Mouse (Mus musculus) intestine, postnatal 0 days (tissue): ENCODE results near the gene Cd3d. TPM values are rescaled to one million over a fixed set of nuclear protein-coding genes. Genes with fewer than 3 reads are reported as not detected.
"Not testable (repeated sequence)": the region's sequence is repeated elsewhere in the genome, so short reads cannot be mapped to it uniquely, and the experiment has no call there.

Experiments
- ATAC-seq: fragments of 200-750 bp; cut with Nextera tagmentation; 2 replicates; pipeline ENCODE4 v1.8.0; 2017; ENCODE audit warnings: mild to moderate bottlenecking, moderate TSS enrichment, moderate library complexity
- H3K27ac ChIP-seq: fragments of 300-500 bp; sonication (generic); 2 replicates; pipeline ENCODE4 v1.5.1; 2014; ENCODE audit warnings: mild to moderate bottlenecking, low read depth, low read length, moderate library complexity
- H3K27me3 ChIP-seq: fragments of 300-500 bp; sonication (generic); replicated peaks from 2 replicates; pipeline ENCODE4 v1.6.1; 2014; ENCODE audit warnings: low read length, mixed read lengths; ENCODE audit not compliant: control insufficient read depth, insufficient read depth
- H3K36me3 ChIP-seq: fragments of 300-500 bp; sonication (generic); 2 replicates; pipeline ENCODE4 v1.6.1; 2014; ENCODE audit warnings: mild to moderate bottlenecking, moderate library complexity; ENCODE audit not compliant: control insufficient read depth, insufficient read depth
- H3K4me1 ChIP-seq: fragments of 300-500 bp; sonication (generic); replicated peaks from 2 replicates; pipeline ENCODE4 v1.6.1; 2014; ENCODE audit warnings: antibody characterized with exemption, low read length, mixed read lengths; ENCODE audit not compliant: control insufficient read depth, insufficient read depth
- H3K4me2 ChIP-seq: fragments of 300-500 bp; sonication (generic); replicated peaks from 2 replicates; pipeline ENCODE4 v1.6.1; 2014; ENCODE audit warnings: low read depth, mild to moderate bottlenecking, moderate library complexity
- H3K4me3 ChIP-seq: fragments of 300-500 bp; sonication (generic); 2 replicates; pipeline ENCODE4 v1.5.1; 2014; ENCODE audit warnings: low read depth, low read length
- H3K9ac ChIP-seq: fragments of 300-500 bp; sonication (generic); 2 replicates; pipeline ENCODE4 v1.6.1; 2014; ENCODE audit warnings: mild to moderate bottlenecking, low read depth, low read length
- H3K9me3 ChIP-seq: fragments of 300-500 bp; sonication (generic); 2 replicates; pipeline ENCODE4 v1.6.1; 2016; ENCODE audit warnings: mixed run types; ENCODE audit not compliant: control insufficient read depth
- CTCF ChIP-seq: sonication (generic); IDR thresholded peaks from 2 replicates; pipeline ENCODE4 v1.5.1; 2016; ENCODE audit warnings: low read depth, mild to moderate bottlenecking, control low read depth, antibody characterized with exemption, moderate library complexity
- whole genome bisulfite sequencing: fragments of 180-500 bp; shearing (Covaris S2); extraction: QIAGEN DNeasy Blood & Tissue Kit; methylation state at CpG from one replicate; pipeline ENCODE4 v1.1.7; 2014; 5-methylcytosine and 5-hydroxymethylcytosine counted together
- polyA plus RNA-seq: library from polyadenylated mRNA; unstranded; fragments of >200 nt; fragmentation: Nextera tagmentation; extraction: Ambion mirVana; gene quantifications from 2 replicates; pipeline ENCODE4 v1.2.1, GENCODE M21; 2015

Gene Cd3d
- polyA plus RNA-seq, 1 experiment from 2014 or later: 0.51 TPM

DNA sequence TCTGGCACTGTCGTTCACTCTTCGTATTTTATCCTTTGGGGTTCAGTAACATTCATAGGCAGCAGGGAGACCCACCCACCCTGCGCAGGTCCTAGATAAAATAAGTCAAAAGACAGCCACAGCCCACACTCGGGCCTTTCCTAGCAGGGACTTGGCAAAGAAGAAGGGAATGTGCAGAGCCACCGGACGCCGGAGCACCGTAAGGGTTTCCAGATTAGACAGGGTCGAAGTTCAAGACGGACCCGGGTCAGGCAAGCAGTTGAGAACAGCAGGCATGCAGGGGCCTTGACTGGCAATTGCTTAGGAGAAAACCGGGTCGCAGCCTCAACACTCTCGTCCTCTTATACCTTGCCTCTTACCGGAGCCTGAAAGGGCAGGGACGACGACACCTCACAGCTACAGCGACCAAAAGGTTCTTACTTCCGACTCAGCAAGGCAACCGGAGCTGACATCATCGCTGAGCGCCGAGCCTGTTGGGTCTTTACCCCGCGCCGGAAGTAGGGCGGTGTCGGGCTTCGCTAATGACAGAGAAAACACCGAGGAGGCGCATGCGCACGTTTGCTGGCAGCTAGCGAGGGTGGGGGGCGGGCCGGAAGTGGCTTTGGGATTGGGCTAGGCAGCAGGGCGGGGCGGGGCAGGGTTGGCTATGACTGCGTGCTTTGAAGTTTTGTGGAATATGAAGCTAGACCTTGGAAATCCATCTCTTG, 16.3 kb upstream of the Cd3d start, which contains the start of gene Ube4a:
Ube4a (minus strand) TSS at position 475 of the 707 bp plus-strand sequence.
- Histone ChIP-seq H3K4me1 (peaks cover 6% of the 10 kb centered on the region; the same call in 1 of the 2 replicates), H3K36me3 (peaks cover 13% of the 10 kb centered on the region), H3K4me3 (peak within 1 kb of the TSS; percentile 77), H3K9ac (peak within 1 kb of the TSS; percentile 81), H3K27me3 (0 out of 2 replicates have a peak, but pooled peaks cover 1% of the 10 kb centered on the region), H3K27ac (peak within 1 kb of the TSS; percentile 94), H3K9me3 (no peaks in the 10 kb centered on the region), H3K4me2 (peak within 1 kb of the TSS; percentile 76)
- WGBS: under 1% methylated on average over 39 of the region's 39 CpGs
- ATAC-seq: peak; percentile 96
- TF ChIP-seq CTCF: no peak

DNA sequence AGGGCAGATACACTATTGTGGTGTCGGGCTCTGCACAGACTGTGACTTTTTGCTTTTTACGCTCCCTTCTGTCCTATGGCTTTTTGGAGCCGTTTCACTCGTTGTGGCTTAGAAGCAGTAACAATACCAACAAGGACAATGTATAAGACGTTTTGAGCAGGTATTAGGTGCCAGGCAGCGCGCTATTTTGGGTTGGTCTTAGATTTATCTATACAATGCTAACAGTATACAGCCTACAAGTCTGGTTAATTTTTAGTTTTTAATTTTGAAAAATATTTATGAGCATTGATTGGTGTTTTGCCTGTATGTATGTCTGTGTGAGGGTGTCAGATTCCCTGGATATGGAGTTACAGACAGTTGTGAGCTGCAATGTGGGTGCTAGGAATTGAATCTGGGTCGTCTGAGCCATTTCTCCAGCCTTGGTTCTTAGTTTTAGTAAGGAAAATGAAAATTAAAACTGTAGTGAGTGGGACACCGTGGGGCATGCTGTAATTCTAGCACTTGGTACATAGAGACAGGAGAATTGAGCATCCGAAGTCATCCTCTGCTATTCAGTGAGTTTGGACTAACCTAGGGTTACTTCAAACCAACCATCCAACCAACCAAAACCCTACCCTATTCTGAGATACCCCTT, 15.6 kb upstream of the Cd3d start:
- Histone ChIP-seq H3K9ac (0 out of 2 replicates have a peak overlapping the region, but pooled peaks have one; percentile 38), H3K4me2 (peak overlapping the region; percentile 76), H3K9me3 (no peaks in the 10 kb centered on the region), H3K36me3 (peaks cover 13% of the 10 kb centered on the region), H3K4me1 (peaks cover 6% of the 10 kb centered on the region; the same call in 1 of the 2 replicates), H3K27ac (peak overlapping the region; percentile 94), H3K4me3 (peak overlapping the region; percentile 77), H3K27me3 (0 out of 2 replicates have a peak, but pooled peaks cover 4% of the 10 kb centered on the region)
- 15% methylated on average over 10 of the region's 10 CpGs for WGBS
- TF ChIP-seq CTCF: no peak
- ATAC-seq: no peak

DNA sequence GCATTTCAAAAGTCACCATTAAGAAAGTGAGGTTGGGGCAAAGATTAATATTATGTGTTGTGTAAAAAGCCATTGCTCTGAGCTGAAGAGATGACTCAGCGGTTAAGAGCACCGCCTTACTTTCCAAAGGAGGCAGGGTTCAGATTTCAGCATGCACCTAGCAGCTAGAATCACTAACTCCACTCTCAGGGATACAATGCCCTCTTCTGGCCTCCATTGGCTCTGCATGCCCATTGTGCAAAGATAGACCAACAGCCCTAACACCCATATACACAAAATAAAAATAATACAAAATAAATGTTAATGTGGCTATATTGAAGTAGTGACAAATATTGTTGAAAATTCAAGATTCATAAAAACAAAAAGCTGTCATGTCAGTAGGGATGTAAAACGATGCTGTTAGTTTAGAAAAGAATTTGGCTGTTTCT, 14.8 kb upstream of the Cd3d start:
- TF ChIP-seq CTCF: peak; percentile 89
- H3K4me3 ChIP-seq: no peak overlapping the region

DNA sequence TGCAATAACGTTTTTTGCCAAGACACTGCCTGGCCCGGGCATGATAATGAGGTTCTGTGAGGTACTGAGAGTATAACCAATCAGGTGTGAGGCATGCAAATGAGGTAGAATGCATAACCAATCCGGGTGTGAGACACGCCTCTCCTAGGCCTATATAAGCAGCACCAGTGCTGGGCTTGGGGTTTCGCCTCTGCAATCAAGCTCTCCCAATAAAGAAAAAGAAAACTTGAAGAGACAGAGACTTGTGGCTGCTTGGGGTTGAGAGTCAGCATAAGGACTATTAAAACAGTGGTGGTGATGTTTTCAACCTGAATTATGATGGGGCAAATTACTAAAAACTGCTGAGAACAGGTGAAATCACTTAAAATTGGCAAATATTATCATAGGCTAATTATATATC, 13.8 kb upstream of the Cd3d start:
- H3K36me3 ChIP-seq, H3K27me3 ChIP-seq, H3K4me2 ChIP-seq, H3K27ac ChIP-seq, H3K4me3 ChIP-seq, H3K4me1 ChIP-seq, H3K9ac ChIP-seq, H3K9me3 ChIP-seq, ATAC-seq: not testable (repeated sequence)
- WGBS: 78% methylated on average over 5 of the region's 5 CpGs

More for the DNA sequence above, 14.8 kb upstream of the Cd3d start:
- H3K4me2 ChIP-seq: no peak overlapping the region
- no peaks in the 10 kb centered on the region for H3K9me3 ChIP-seq
- 21% methylated on average over 3 of the region's 3 CpGs for WGBS
- H3K36me3 ChIP-seq: peaks cover 6% of the 10 kb centered on the region
- H3K27ac ChIP-seq: no peak overlapping the region
- ATAC-seq: peak; percentile 44
- no peak overlapping the region for H3K9ac ChIP-seq
- H3K4me1 ChIP-seq: peaks cover 6% of the 10 kb centered on the region; the same call in 1 of the 2 replicates
- H3K27me3 ChIP-seq: 0 out of 2 replicates have a peak, but pooled peaks cover 8% of the 10 kb centered on the region

DNA sequence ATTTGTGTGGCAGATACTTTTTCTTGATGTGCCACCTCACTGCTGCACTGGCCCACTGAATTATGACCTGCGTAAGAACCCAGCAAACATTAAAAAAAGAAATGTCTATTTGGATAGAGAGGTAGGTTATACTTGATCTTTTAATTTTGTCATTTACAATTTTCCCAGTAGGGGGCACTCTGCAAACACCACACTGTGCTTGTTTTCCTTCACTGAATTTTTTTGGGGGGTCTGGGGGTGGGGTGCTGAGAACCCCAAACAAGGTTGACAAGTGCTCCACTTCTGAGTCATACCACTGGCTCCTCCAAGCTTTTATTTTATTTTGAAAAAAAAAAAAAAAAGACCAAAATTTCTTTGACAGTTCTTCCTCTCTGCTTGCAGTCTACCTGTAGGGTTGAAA, 12.1 kb upstream of the Cd3d start:
- H3K4me2 ChIP-seq: no peak overlapping the region
- no peaks in the 10 kb centered on the region for H3K36me3 ChIP-seq
- peaks cover 4% of the 10 kb centered on the region; the same call in 1 of the 2 replicates for H3K4me1 ChIP-seq
- peak; percentile 42 for TF ChIP-seq CTCF
- no peaks in the 10 kb centered on the region for H3K9me3 ChIP-seq
- no peak overlapping the region for H3K27ac ChIP-seq
- H3K4me3 ChIP-seq: no peak overlapping the region
- H3K27me3 ChIP-seq: 0 out of 2 replicates have a peak, but pooled peaks cover 9% of the 10 kb centered on the region
- WGBS: 60% methylated on average over 1 of the region's 1 CpGs
- ATAC-seq: no peak
- no peak overlapping the region for H3K9ac ChIP-seq

DNA sequence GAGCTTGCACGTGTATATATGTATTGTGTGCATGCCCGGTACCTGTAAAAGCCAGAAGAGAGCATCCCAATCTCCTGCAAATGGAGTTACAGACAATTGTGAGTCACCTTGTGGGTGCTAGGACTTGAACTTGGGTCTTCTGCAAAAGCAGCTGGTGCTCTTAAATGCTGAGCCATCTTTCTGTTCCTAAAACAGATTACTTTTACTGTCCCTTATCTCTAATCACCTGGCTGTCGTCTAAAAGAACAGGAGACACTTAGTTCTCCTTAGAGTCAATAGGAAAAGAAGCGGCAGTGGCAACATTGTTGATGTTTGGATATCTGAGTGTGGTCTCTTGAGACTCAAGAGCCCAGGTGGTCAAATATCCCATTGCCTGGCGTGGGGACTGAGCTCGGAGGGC, 3.8 kb upstream of the Cd3d start:
- H3K36me3 ChIP-seq: no peaks in the 10 kb centered on the region
- no peak for TF ChIP-seq CTCF
- 64% methylated on average over 6 of the region's 6 CpGs for WGBS

More for the DNA sequence above, 3.8 kb upstream of the Cd3d start:
- ATAC-seq: no peak
- no peaks in the 10 kb centered on the region for H3K4me1 ChIP-seq
- 0 out of 2 replicates have a peak, but pooled peaks cover 2% of the 10 kb centered on the region for H3K27me3 ChIP-seq
- no peak overlapping the region for H3K4me2 ChIP-seq
- no peak overlapping the region for H3K4me3 ChIP-seq
- no peak overlapping the region for H3K27ac ChIP-seq
- H3K9ac ChIP-seq: no peak overlapping the region
- no peaks in the 10 kb centered on the region for H3K9me3 ChIP-seq
